Mouse (Mus musculus): Measurements from ENCODE around the gene Xylb. TPM values are rescaled to one million over a fixed set of nuclear protein-coding genes. Genes with fewer than 3 reads are reported as not detected.

The Xylb gene
- 10 to 100 TPM in 1 of 2 experiments, 1 to 10 TPM in 1; 7.3 to 16.5 TPM for total RNA-seq (2021)
- long read RNA-seq, experiment 1, partial matches to known transcripts: 0 of 2 reads
- long read RNA-seq, experiment 1, other reads (novel, unspliced or antisense): 1 of 2 reads
- long read RNA-seq, experiment 2, transcript Xylb-201 (19 exons, 3,383 nt): major isoform, 9 of 14 reads
- long read RNA-seq, experiment 2, partial matches to known transcripts: 1 of 14 reads
- long read RNA-seq, experiment 2, other reads (novel, unspliced or antisense): 1 of 14 reads

- peak; percentile 84 to 86 for DNase-seq (ENCODE audit: low spot score in 2 of 2)
These were observed at the start of gene Xylb for GRCm38 (mm10) chr9:119357331-119358057. Gene Xylb (plus strand): TSS chr9:119357381.

DNA sequence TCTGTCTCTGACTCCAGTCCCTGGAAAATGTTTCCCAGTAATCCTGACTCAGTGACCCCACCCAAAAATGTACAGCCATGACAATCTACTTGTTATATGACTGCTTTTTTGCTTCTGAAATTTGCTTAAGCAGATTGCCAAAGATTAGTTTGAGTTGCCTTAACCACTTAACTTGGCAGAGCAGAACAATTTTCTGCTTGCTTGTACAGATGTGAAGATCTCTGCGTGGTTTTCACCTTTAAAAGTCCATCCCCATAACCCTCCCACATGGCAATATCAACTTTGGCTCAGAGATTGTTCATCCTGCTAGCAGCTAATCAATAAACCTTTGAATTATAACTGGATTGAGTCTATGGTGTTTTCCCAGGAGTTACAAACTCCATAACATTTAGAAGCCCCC is 48.1 kb upstream of the Xylb start:
- DNase-seq (ENCODE audit: low spot score in 2 of 2): no peak

- DNase-seq (ENCODE audit: low spot score in 2 of 2): no peak
These were observed 44.1 kb upstream of the Xylb start for GRCm38 (mm10) chr9:119313096-119313495.

- no peak for DNase-seq (ENCODE audit: low spot score in 2 of 2)
These were observed 38.3 kb upstream of the Xylb start for GRCm38 (mm10) chr9:119318891-119319290.

GRCm38 (mm10) chr9:119320446-119320845 is 36.7 kb upstream of the Xylb start:
- DNase-seq (ENCODE audit: low spot score in 2 of 2): no peak

- no peak for DNase-seq (ENCODE audit: low spot score in 2 of 2)
These were observed 36.2 kb upstream of the Xylb start for GRCm38 (mm10) chr9:119320946-119321345.

DNA sequence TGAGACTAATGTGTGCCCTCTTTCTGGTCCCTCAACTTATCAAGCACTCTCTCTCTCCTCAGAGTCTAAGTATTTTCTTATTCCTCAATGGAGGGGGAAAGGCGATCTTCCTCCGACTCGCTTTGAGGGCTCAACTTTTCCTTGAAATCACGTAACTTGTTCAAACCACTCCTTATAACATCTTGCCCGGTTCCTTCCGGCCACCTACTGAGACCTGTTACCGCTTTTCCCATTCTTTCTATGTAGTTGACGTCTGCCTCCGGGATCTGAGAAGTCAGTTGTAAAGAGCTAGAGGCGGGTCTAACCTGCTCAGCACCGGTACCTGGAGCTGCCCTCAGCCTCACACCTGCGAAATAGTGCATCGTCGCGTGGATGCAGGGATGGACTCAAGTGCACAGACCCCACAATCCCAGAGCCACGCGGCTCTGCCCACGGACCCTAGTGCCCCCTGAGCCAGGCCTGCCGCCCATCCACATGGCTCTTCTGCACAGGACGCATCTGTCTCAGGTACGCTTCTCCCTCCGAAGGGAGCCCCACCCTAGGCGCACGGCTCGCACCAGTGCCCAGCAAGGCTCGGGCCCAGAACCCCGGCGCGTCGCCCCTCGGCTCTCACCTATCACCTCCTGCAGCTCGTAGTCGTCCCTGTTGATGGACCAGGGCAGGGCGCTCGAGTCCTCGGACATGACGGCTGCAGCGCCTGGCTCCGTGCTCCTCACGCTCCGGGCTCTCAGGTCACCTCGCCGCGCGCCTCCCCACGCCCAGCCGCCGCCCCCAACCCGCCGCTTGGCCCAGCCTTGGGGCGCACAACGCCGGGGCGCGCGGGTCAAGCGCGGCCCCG is 35.6 kb upstream of the Xylb start:
- no peak for DNase-seq (ENCODE audit: low spot score in 2 of 2)

DNA sequence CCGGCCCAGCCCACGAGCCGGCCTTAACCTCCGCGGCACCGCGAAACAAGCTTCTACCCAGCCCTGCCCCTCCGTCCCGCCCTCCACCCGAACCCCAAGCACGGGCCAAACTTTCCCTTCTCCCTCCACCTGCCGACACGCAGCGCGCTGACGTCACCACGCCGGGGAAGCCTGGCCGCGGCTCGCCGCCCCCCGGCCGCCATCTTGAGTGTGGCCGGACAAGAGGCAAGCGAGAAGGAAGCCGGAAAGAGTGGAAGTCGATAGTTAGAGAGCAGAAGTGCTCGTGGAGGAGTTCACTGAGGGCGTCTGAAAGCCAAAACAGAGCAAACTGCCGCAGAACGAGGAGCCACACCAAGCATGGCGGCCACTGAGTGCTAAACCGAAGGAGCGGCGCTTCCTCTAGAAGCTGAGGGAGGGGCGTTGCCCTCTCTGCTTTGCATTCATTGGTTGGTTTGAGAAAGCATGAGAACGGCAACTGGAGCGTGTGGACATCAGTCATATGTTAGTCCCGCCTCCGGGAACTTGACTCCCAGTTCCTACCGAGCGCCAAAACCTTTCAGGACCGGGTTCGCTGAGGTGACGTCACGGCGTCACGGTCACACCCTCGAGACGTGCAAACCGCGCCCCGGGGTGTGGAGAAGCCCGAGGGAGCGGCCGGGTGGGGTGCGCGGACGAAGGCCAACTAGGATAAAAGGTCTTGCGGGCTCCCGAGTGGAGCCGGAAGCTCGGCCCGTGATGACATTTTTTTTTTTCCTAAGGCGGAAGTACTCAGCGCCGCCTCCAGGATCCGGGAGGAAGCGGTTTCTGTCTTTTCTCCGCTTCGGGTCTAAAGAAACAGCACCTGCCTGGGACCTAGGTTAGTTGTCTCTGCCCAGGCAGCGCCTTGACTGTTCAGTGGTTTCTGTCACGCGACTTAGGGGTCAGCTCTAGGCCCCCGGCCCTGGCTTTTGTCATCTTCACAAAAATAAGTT is 34.6 kb upstream of the Xylb start, which contains the start of gene Oxsr1:
TSS of gene Oxsr1 (minus strand) at position 139 of the 971 bp plus-strand sequence.
- peak; percentile 90 to 96 for DNase-seq (ENCODE audit: low spot score in 2 of 2)

GRCm38 (mm10) chr9:119323260-119323645 is 33.9 kb upstream of the Xylb start:
- no peak for DNase-seq (ENCODE audit: low spot score in 2 of 2)

DNA sequence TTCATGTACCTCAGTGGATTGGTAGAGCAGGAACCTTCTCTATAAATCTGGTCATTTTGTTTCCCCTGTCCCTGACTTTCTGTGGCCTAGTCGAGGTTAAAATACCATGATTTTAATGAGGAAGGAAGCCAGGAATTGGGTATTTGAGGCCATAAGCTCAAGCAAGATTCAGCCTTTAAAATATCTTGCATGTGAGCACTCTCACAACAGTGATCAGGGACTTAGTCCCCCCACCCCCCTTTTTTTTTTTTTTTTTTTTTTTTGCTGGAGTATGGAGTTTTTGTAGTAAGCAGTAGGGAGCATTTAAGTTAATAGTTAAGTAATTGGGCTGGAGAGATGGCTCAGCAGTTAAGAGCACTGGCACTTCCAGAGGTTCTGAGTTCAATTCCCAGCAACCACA is 33.1 kb upstream of the Xylb start:
- DNase-seq (ENCODE audit: low spot score in 2 of 2): no peak

- DNase-seq (ENCODE audit: low spot score in 2 of 2): no peak
These were observed 28.7 kb upstream of the Xylb start for GRCm38 (mm10) chr9:119328488-119328887.

DNA sequence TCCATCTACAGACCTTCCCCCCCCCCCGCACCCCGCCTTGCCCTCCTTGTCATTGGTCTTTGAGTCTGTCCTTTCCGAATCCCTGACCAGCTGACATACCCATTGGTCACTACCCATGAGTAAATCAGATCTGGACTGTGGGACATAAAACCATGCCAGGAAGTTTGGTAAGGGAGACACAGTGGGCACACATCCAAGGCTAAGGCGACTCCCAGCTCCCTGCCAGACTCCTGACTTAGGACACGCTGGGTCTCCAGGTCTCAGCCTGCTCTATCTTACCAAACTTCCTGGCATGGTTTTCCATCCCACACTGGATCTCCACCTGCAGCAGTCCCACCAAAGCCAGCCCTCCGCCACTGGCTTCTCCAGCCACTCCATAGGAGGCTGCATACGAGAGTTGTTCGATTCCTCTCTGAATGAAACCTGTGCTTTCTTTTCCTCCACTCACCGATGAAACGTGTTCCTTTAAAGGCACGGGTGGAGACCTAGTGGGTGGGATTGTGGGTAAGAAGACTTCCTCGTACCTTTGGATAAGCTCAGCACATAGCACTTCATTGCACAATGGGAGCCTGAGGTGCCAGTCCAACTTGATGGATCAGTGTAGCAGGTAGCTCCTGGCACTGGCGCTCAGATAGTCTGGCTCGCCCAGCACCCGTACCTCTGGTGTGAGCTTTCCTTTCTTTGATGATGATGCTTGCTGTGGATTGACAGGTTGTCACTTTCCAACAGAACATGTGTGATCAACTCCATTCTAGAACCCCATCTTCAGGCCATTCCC is 26.8 kb upstream of the Xylb start:
- DNase-seq (ENCODE audit: low spot score in 2 of 2): no peak

- DNase-seq (ENCODE audit: low spot score in 2 of 2): no peak
These were observed 22.9 kb upstream of the Xylb start for GRCm38 (mm10) chr9:119334324-119334723.

DNA sequence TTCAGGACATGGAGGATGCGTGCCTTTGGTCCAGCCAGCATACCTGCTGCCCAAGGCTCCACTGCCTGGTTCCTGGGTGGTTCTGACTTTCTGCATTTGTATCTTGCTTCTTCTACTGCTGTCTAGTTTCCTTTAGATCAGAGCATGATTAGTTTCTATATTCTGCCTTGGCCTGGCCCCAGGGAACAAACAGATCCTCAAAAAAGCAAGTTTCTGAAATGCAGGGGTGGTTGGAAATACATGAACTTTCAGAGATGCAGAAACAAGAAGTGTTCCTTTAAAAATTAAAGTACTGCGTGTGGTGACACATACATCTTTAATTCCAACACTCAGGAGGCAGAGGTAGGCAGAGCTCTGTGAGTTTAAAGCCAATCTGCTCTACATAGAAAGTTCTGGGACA is 22.3 kb upstream of the Xylb start:
- no peak for DNase-seq (ENCODE audit: low spot score in 2 of 2)

- no peak for DNase-seq (ENCODE audit: low spot score in 2 of 2)
These were observed 21.6 kb upstream of the Xylb start for GRCm38 (mm10) chr9:119335571-119335970.

DNA sequence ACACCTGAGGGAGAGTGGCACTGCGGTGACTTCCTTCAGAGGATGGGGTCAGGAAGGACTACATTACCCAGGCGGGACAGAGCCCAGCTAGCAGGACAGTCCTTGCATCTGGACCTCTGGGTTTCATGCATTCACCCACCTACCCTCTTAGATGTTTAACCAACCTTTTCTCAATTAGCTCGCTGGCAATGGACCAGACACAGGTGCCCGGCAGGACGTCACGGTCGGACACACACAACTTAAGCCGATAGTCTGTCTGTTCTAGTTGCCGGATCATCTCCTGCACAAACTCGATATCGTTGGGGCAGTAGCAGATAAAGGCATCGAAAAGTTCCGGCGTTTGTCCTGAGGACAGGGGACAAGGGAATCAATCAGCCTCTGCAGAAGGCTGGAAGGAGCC is 19.3 kb upstream of the Xylb start:
- DNase-seq (ENCODE audit: low spot score in 2 of 2): no peak

- no peak for DNase-seq (ENCODE audit: low spot score in 2 of 2)
These were observed 18.8 kb upstream of the Xylb start for GRCm38 (mm10) chr9:119338350-119338749.

DNA sequence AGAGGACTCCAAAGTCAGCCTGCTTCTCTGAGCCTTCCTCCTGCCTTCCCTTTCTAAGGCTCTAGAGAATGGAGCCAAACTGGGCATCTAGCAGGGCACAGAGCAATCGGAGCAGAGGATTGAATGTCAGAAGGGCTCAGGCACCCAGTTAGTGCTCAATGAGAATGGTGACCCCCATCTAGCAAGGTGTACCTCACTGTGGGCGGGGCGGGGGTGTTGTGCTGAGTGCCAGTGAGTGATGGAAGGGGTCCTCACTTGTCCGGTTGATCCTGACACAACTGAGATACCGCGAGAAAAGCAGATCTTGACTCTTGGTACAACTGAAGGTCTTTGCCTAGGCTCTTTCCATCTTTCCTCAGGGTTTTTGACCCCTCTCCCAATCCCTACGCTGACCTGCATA is 18.1 kb upstream of the Xylb start:
- DNase-seq (ENCODE audit: low spot score in 2 of 2): no peak

- DNase-seq (ENCODE audit: low spot score in 2 of 2): peak in 1 of 2 experiments; percentile 52
These were observed 17.5 kb upstream of the Xylb start, which contains the start of gene Acaa1a for GRCm38 (mm10) chr9:119339558-119340211. Gene Acaa1a (plus strand): TSS chr9:119339676.

Data from adrenal gland, postnatal 4 days (tissue).